Mouse (Mus musculus) bone marrow macrophage, adult 2 months (primary cell): ENCODE results near the gene Akap13. TPM values are rescaled to one million over a fixed set of nuclear protein-coding genes. Genes with fewer than 3 reads are reported as not detected.

Source experiments
- H3K27ac ChIP-seq: 2 replicates; pipeline ENCODE4 v1.5.1; 2012; ENCODE audit warnings: low read depth, low read length; ENCODE audit not compliant: insufficient read depth
- H3K4me1 ChIP-seq: 2 replicates; pipeline ENCODE4 v1.6.1; 2012; ENCODE audit warnings: low read length; ENCODE audit not compliant: control insufficient read depth, insufficient read depth
- H3K4me3 ChIP-seq: 2 replicates; pipeline ENCODE4 v1.5.1; 2012; ENCODE audit warnings: mild to moderate bottlenecking, low read length, moderate library complexity; ENCODE audit not compliant: insufficient read depth
- CTCF ChIP-seq: IDR thresholded peaks from 2 replicates; pipeline ENCODE4 v1.5.1; 2012; ENCODE audit warnings: low read depth, mild to moderate bottlenecking, low read length, moderate library complexity
- POLR2A ChIP-seq: IDR thresholded peaks from 2 replicates; pipeline ENCODE4 v1.6.1; 2012; ENCODE audit warnings: mild to moderate bottlenecking, low read depth, low read length, borderline replicate concordance
- polyA plus RNA-seq: library from polyadenylated mRNA; stranded (reverse); fragments of >200 nt; gene quantifications from 2 replicates; pipeline ENCODE4 v1.2.4, GENCODE M21; 2012; ENCODE audit not compliant: missing spikeins, insufficient read depth, insufficient read length

Akap13 gene
- polyA plus RNA-seq, 1 experiment = 58.4 TPM

GRCm38 (mm10) chr7:75424121-75424520, 31.2 kb upstream of the Akap13 start:
- H3K27ac ChIP-seq = no peak overlapping the region
- TF ChIP-seq POLR2A (no peak), CTCF (no peak)
- peaks cover 11% of the 10 kb centered on the region for H3K4me1 ChIP-seq
- no peak overlapping the region for H3K4me3 ChIP-seq

- no peak overlapping the region for H3K27ac ChIP-seq
- no peak for TF ChIP-seq CTCF
- no peak for TF ChIP-seq POLR2A
- H3K4me1 ChIP-seq = peaks cover 13% of the 10 kb centered on the region
- H3K4me3 ChIP-seq = no peak overlapping the region
Observed at GRCm38 (mm10) chr7:75427322-75427721, 28.0 kb upstream of the Akap13 start.

GRCm38 (mm10) chr7:75428913-75429312, 26.4 kb upstream of the Akap13 start:
- TF ChIP-seq CTCF (no peak), POLR2A (no peak)
- Histone ChIP-seq H3K27ac (no peak overlapping the region), H3K4me1 (peaks cover 13% of the 10 kb centered on the region), H3K4me3 (no peak overlapping the region)

- Histone ChIP-seq H3K4me1 (peaks cover 13% of the 10 kb centered on the region), H3K4me3 (no peak overlapping the region), H3K27ac (no peak overlapping the region)
- TF ChIP-seq POLR2A (no peak), CTCF (no peak)
Observed at GRCm38 (mm10) chr7:75430550-75430949, 24.8 kb upstream of the Akap13 start.

- H3K27ac ChIP-seq = no peak overlapping the region
- H3K4me3 ChIP-seq = no peak overlapping the region
- no peak for TF ChIP-seq POLR2A
- TF ChIP-seq CTCF = no peak
- H3K4me1 ChIP-seq = peaks cover 13% of the 10 kb centered on the region
Observed at GRCm38 (mm10) chr7:75431043-75431442, 24.3 kb upstream of the Akap13 start.

GRCm38 (mm10) chr7:75432046-75432445, 23.3 kb upstream of the Akap13 start:
- H3K4me1 ChIP-seq = peaks cover 12% of the 10 kb centered on the region
- no peak overlapping the region for H3K27ac ChIP-seq
- TF ChIP-seq CTCF = no peak
- TF ChIP-seq POLR2A = no peak

GRCm38 (mm10) chr7:75436413-75437174, 18.7 kb upstream of the Akap13 start:
- H3K4me1 ChIP-seq = peaks cover 6% of the 10 kb centered on the region; the same call in 1 of the 2 replicates
- no peak overlapping the region for H3K4me3 ChIP-seq
- H3K27ac ChIP-seq = no peak overlapping the region
- TF ChIP-seq CTCF (no peak), POLR2A (no peak)

More at GRCm38 (mm10) chr7:75432046-75432445, 23.3 kb upstream of the Akap13 start:
- H3K4me3 ChIP-seq = no peak overlapping the region

GRCm38 (mm10) chr7:75439570-75439969, 15.8 kb upstream of the Akap13 start:
- H3K27ac ChIP-seq = no peak overlapping the region
- no peak overlapping the region for H3K4me3 ChIP-seq
- peaks cover 8% of the 10 kb centered on the region for H3K4me1 ChIP-seq
- TF ChIP-seq POLR2A (no peak), CTCF (no peak)

GRCm38 (mm10) chr7:75440241-75440640, 15.1 kb upstream of the Akap13 start:
- Histone ChIP-seq H3K27ac (no peak overlapping the region), H3K4me3 (no peak overlapping the region), H3K4me1 (peaks cover 8% of the 10 kb centered on the region)
- TF ChIP-seq CTCF (no peak), POLR2A (no peak)

- no peak overlapping the region for H3K4me3 ChIP-seq
- H3K27ac ChIP-seq = no peak overlapping the region
- H3K4me1 ChIP-seq = peaks cover 8% of the 10 kb centered on the region
- TF ChIP-seq CTCF (no peak), POLR2A (no peak)
Observed at GRCm38 (mm10) chr7:75441947-75442346, 13.4 kb upstream of the Akap13 start.
